Mouse (Mus musculus) cerebellum, adult 8-10 months (tissue): ENCODE measurements around the gene Popdc2.
"Not testable (repeated sequence)": the region's sequence is repeated elsewhere in the genome, so short reads cannot be mapped to it uniquely, and the experiment has no call there.

Experiments
- DNase-seq: peaks from one replicate; pipeline ENCODE4 v3.0.0; 2022

The Popdc2 gene

GRCm38 (mm10) chr16:38361933-38362332, at the start of gene Popdc2:
Gene Popdc2 (plus strand): TSS chr16:38362209.
- DNase-seq: no peak

GRCm38 (mm10) chr16:38318492-38318891, 43.5 kb upstream of the Popdc2 start:
- DNase-seq: no peak

- no peak for DNase-seq
These were observed 42.9 kb upstream of the Popdc2 start for GRCm38 (mm10) chr16:38319087-38319486.

DNA sequence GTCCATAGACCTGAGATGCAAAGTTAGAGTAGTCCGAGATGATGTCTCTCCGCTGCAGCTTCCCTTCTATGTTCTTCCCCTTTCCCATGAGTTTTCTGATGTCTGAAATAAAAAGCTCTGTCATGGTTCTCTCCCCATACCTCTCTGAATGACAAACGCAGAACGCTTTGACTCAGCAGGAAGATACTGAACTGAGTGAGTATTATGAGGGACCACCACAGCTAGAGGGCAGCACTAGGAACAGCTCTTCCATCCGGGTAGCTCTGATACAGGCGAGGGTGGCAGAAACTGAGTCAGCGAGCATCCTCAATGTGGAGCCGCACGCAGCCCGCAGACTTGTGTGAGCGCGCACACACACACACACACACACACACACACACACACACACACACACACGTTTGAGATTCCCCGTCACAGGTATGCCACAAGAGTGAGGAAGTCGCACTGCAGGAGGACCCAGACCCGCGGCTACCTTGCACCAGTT, 40.5 kb upstream of the Popdc2 start:
- peak; percentile 53 for DNase-seq

DNA sequence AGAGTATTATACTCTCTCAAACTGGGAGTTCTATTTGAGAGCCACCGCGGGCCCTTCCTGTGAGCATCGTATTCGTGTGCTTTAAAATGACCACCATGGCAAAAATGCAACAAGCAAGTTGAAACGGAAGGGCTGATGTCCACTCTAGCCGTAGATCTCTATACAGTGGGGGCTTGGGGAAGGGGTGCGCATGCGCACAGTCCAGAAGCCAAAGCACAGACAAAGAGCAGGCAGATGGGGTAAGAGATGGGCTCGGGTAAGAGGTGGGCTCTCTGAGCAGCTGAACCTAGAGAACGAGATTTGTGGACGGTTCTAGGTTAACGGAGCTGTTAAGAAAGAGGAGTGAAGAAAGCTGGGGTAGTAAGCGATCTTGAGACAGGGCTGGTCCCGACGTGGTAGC, 37.7 kb upstream of the Popdc2 start:
- no peak for DNase-seq

GRCm38 (mm10) chr16:38326778-38327397, 35.1 kb upstream of the Popdc2 start:
- no peak for DNase-seq

DNA sequence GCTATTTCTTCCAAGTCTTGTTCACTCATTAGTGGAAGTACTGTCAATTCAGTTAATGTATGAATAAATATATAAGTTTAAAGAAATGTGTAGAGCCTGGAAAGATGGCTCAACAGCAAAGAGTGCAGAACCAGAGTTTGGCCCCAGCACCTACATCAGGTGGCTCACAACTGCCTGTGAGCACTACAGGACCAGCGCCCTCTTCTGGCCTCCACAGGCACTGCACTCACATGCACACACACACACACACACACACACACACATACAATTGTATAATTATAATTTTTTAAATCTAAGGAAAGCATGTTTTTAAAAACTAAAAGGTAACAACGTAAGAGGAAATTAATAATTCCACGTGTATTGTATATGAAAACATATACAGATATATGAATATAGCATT, 32.7 kb upstream of the Popdc2 start:
- DNase-seq: no peak

GRCm38 (mm10) chr16:38334431-38334830, 27.6 kb upstream of the Popdc2 start:
- no peak for DNase-seq

GRCm38 (mm10) chr16:38338077-38338476, 23.9 kb upstream of the Popdc2 start:
- DNase-seq: not testable (repeated sequence)

- DNase-seq: peak; percentile 49
These were observed 20.3 kb upstream of the Popdc2 start, which contains the start of gene Maats1 for GRCm38 (mm10) chr16:38341396-38342324. Gene Maats1 (minus strand): TSS chr16:38342143.

DNA sequence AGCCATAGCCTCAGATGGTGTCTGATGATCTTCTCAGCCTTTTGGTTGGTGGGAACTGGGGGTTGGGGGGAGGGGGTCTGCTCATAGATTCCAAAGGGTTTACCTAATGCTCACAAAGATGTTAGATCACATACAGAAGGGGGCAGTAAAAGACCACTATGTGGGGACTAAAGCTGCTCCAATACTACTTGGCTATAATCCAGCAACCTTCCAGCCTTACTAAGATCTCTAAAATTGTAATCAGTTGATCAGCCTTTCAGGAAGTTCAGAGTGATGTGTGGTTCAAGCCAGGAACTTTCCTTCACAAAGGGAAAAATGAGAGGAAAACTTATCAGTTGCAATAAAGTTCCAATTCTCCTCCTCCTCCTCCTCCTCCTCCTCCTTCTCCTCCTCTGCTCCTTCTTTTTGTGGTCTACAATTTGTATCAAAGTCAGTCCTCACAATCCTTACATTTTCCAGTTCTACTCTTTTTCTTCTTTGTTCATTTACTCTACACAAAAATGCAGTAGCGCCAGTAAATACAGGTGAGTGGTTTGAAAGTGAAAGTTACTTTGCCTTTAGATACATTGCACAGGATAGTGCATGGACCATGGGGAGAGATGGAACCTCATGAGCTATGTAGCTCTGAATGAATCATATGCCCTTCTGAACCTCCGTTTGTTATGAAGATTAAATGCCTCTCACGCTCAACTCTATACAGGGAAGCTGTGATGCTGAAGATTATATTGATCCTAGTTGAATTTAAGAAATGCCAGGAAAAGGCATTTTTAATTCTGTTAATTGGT, 16.9 kb upstream of the Popdc2 start:
- DNase-seq: no peak

- DNase-seq: peak; percentile 90
These were observed 15.3 kb upstream of the Popdc2 start, which contains the start of the genes Cox17 and Gm21987 for GRCm38 (mm10) chr16:38346529-38347325. Gene Cox17 (plus strand): TSS chr16:38346991. Gene Gm21987 (plus strand): TSS chr16:38347040.

DNA sequence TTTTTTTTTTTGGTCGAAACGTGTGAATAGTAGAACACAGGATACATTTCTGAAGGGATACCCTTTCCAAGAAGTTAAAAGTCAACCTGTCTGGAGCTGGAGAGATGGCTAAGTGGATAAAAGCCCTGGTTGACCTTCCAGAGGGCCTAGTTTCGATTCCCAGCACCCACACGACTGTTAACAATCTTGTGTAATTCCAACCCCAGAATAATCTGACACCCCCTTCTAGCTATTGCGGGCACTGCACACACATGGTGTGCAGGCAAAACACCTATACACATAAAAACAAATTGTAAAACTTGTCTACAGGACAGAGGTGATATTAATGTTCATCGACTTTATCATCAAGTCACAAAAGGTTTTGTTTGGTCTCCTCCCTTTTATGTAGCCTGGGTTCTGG, 14.4 kb upstream of the Popdc2 start:
- DNase-seq: no peak

DNA sequence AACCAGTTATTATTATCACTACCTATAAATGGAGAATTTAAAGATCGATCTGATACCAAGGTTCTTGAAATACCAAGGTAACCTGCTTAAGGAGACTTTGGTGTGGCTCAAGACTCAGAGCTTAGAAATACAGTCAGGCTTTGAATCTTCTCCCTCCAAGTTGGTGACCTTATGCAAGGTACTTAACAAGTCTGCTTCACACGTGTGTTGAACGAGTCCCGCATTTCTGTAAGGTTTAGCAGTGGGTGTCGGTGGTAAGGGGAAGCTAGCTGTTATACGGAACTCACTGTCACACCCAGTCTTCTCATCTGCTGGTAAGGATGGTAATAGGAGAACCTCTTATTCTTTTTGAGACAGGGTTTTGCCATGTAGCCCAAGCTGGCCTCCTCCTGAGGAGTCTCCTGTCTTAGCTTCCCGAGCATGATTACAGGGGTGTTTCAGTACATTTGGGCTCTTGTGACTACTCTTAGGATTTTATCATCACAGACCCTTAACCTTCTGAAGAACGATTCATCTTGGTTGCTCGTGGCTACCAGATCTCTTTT, 13.7 kb upstream of the Popdc2 start:
- DNase-seq: no peak

- DNase-seq: no peak
These were observed 12.1 kb upstream of the Popdc2 start for GRCm38 (mm10) chr16:38349881-38350280.

DNA sequence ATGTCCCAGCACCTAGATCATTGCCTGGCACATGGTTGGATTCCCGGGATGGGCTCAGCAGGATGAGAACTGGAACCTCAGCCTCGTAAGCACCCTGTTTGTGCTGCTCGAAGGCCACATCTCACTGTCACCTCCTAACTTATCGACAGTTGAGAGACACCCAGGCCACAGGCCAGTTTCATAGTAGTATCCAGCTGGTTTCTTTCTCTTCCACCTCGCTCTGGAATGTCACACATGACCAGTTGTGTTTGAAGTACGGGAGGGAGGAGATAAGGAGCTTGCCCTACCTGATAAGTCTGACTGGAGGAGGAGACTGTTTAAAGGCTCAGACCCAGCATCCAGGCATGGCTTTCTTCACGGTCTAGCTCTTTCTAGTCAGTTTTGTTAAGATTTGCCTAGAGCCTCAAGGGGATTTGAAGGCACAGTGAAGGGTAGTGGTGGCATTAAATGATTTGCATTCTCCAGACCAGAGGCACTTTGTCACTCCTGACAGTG, 11.6 kb upstream of the Popdc2 start:
- DNase-seq: no peak

- no peak for DNase-seq
These were observed 11.1 kb upstream of the Popdc2 start for GRCm38 (mm10) chr16:38350939-38351338.

DNA sequence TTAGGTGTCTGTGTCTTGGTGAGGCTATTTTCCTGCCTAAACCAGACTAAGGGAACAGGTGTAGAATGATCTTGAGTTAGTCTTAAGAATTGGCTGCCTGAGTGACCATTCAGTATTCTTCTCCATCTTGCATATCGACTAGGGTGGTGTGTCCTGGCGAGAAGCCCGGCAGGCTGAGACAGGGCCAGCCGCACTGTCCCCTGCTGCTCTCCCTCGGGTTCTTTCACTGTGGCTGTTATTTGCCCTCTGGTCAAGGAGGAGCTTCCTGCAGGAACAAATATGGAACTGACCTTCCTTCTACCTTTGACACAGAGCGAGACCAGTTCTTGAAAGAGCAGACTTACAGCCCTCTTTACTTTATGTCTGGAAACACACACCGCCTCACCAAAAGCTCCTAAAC, 10.0 kb upstream of the Popdc2 start:
- no peak for DNase-seq

DNA sequence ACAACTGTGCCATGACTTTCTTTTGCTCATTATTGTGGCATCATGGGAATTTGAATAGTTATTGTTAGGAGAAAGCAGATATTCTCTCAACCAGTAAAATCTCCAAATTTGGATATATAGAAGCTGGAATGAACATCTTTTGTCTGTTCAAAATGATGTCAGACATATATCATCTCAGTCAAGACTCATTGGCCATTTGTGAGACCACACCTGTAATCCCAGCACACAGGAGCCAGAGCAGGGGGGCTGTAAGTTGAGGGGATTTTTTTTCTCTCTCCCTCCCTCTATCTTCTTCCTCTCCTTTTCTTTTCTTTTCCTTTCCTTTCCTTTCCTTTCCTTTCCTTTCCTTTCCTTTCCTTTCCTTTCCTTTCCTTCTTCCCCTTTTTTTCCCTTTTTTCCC, 9.2 kb upstream of the Popdc2 start:
- DNase-seq: no peak

DNA sequence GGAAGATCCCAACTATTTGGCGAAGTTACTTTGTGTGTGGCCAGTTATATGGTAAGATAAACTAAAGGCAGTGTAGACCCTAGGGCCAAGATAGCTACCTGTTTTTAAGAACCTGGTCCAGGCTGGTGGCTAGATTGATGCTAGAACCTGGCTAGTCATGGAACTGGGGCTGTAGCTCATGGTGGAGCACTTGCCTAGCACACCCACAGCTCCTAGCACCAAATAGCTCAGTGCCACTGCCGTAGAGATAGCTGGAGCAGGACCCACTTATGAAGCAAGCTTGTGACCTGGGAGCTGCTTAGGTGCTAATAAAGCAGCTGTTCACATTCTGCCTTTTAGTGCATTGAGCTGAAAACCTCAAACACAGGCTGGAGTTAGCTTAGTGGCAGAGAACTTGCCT, 8.4 kb upstream of the Popdc2 start:
- no peak for DNase-seq

DNA sequence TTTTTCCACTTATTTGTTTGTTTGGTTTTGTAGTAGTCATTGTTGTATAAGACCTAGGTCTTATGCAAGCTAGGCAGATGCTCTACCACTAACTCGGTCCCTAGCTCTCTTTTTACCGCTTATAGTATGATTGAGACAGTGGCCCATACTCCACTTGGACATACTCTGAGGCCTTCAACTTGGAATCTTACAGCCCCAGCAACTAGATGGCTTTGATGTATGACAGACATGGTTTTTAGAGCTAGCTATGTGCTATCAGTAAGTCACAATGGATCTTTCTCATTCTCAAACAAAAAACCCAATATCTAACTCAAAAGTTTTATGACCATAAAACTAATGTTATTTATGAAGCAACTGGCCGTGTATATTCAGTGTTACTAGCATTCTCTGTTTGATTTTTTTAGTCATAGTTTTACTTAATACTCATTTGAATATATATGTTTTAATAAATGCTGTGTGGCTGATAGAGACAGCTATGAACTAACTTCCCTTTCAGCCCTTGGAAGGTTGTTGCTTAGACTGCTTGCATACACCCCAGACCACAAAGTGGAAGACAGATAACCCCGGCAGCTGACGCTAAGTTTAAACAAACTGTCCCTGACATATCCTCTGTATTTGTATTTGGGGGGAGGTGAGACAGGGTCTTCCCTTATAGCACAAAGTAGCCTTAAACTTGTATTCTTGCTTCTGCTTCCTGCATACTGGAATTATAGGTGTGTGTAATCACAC, 7.7 kb upstream of the Popdc2 start:
- no peak for DNase-seq
